Mouse (Mus musculus) myocyte (in vitro differentiated cells): ENCODE measurements at regions not wholly inside any gene's neighbourhood (a gene's known extent, or its start where the extent isn't known, plus 50 kb on each side); places are given as distances from the start of the nearest gene placed in this dataset.

Source experiments
- H3K27me3 ChIP-seq: one replicate; pipeline ENCODE4 v1.6.1; 2011; ENCODE audit not compliant: control insufficient read depth, insufficient read depth, insufficient read length
- H3K36me3 ChIP-seq: one replicate; pipeline ENCODE4 v1.6.1; 2011; ENCODE audit not compliant: control insufficient read depth, insufficient read depth
- H3K4me2 ChIP-seq: one replicate; pipeline ENCODE4 v1.6.1; 2011; ENCODE audit warnings: low read depth, control low read depth
- H3K4me3 ChIP-seq: one replicate; pipeline ENCODE4 v1.5.1; 2011; ENCODE audit warnings: mild to moderate bottlenecking, control low read depth, moderate library complexity
- H3K79me2 ChIP-seq: one replicate; pipeline ENCODE4 v1.6.1; 2011; ENCODE audit not compliant: control insufficient read depth, insufficient read depth
- H3ac ChIP-seq: one replicate; pipeline ENCODE4 v1.6.1; 2011; ENCODE audit not compliant: control insufficient read depth, insufficient read length
- CEBPB ChIP-seq: IDR thresholded peaks from 2 replicates; pipeline ENCODE4 v1.6.1; 2011; ENCODE audit warnings: mild to moderate bottlenecking, moderate library complexity; ENCODE audit not compliant: poor library complexity, insufficient read depth, severe bottlenecking
- E2F4 ChIP-seq: IDR thresholded peaks from one replicate; pipeline ENCODE4 v1.6.1; 2011; ENCODE audit warnings: mild to moderate bottlenecking, control low read depth, moderate library complexity; ENCODE audit not compliant: insufficient read depth
- MAX ChIP-seq: IDR thresholded peaks from one replicate; pipeline ENCODE4 v1.6.1; 2011; ENCODE audit warnings: low read depth, mild to moderate bottlenecking, control low read depth
- MYOD1 ChIP-seq, 3 experiments: IDR thresholded peaks; one replicate each; pipeline ENCODE4 v1.6.1; 2011; ENCODE audit warnings: control low read depth in 2 of 3, low read depth in 2 of 3, mild to moderate bottlenecking in 2 of 3, moderate library complexity in 1 of 3; ENCODE audit not compliant: insufficient read length in 2 of 3, control insufficient read depth in 1 of 3
- MYOG ChIP-seq, 3 experiments: IDR thresholded peaks; one replicate each; pipeline ENCODE4 v1.6.1; 2011; ENCODE audit warnings: control low read depth in 2 of 3, low read depth in 2 of 3, mild to moderate bottlenecking in 2 of 3; ENCODE audit not compliant: insufficient read length in 2 of 3, control insufficient read depth in 1 of 3, insufficient read depth in 1 of 3
- POLR2A ChIP-seq: IDR thresholded peaks from one replicate; pipeline ENCODE4 v1.6.1; 2011; ENCODE audit warnings: low read depth, mild to moderate bottlenecking, control low read depth, moderate library complexity; ENCODE audit not compliant: insufficient read length
- POLR2AphosphoS2 ChIP-seq: IDR thresholded peaks from one replicate; pipeline ENCODE4 v1.6.1; 2011; ENCODE audit warnings: low read depth, control low read depth; ENCODE audit not compliant: insufficient read length
- REST ChIP-seq: IDR thresholded peaks from one replicate; pipeline ENCODE4 v1.6.1; 2011; ENCODE audit warnings: mild to moderate bottlenecking, control low read depth, moderate library complexity; ENCODE audit not compliant: insufficient read depth, insufficient read length
- SRF ChIP-seq: IDR thresholded peaks from one replicate; pipeline ENCODE4 v1.6.1; 2011; ENCODE audit warnings: low read depth; ENCODE audit not compliant: control insufficient read depth, insufficient read length
- TCF12 ChIP-seq: IDR thresholded peaks from one replicate; pipeline ENCODE4 v1.6.1; 2011; ENCODE audit warnings: mild to moderate bottlenecking, control low read depth; ENCODE audit not compliant: poor library complexity, insufficient read depth, severe bottlenecking
- TCF3 ChIP-seq: IDR thresholded peaks from one replicate; pipeline ENCODE4 v1.6.1; 2011; ENCODE audit warnings: low read depth, control low read depth; ENCODE audit not compliant: insufficient read length
- USF1 ChIP-seq: IDR thresholded peaks from one replicate; pipeline ENCODE4 v1.6.1; 2011; ENCODE audit warnings: low read depth, mild to moderate bottlenecking, control low read depth, moderate library complexity

GRCm38 (mm10) chr17:47182118-47182517 lies 171.8 kb upstream of the Ubr2 start:
- Histone ChIP-seq H3K4me2 (no peak overlapping the region), H3K27me3 (no peaks in the 10 kb centered on the region), H3K79me2 (peaks cover 12% of the 10 kb centered on the region), H3K4me3 (no peak overlapping the region), H3ac (no peak overlapping the region), H3K36me3 (no peaks in the 10 kb centered on the region)
- TF ChIP-seq POLR2A (no peak), E2F4 (no peak), TCF3 (no peak), MYOD1 (IDR thresholded peaks at IDR 0.05; ENCODE audit: control insufficient read depth in 1 of 3, insufficient read length in 2 of 3, low read depth in 2 of 3) (no peak), USF1 (no peak), TCF12 (no peak), MYOG (IDR thresholded peaks at IDR 0.05; ENCODE audit: control insufficient read depth in 1 of 3, insufficient read depth in 1 of 3, insufficient read length in 2 of 3, low read depth in 2 of 3) (no peak), SRF (no peak), MAX (no peak), REST (no peak), CEBPB (no peak), POLR2AphosphoS2 (no peak)

GRCm38 (mm10) chr17:47179410-47179809 lies 169.1 kb upstream of the Ubr2 start:
- Histone ChIP-seq H3K4me2 (no peak overlapping the region), H3K79me2 (peaks cover 25% of the 10 kb centered on the region), H3K4me3 (no peak overlapping the region), H3K27me3 (no peaks in the 10 kb centered on the region), H3K36me3 (no peaks in the 10 kb centered on the region), H3ac (no peak overlapping the region)
- TF ChIP-seq USF1 (peak; percentile 66), SRF (no peak), TCF12 (no peak), REST (no peak), MYOD1 (IDR thresholded peaks at IDR 0.05; ENCODE audit: control insufficient read depth in 1 of 3, insufficient read length in 2 of 3, low read depth in 2 of 3) (no peak), MYOG (IDR thresholded peaks at IDR 0.05; ENCODE audit: control insufficient read depth in 1 of 3, insufficient read depth in 1 of 3, insufficient read length in 2 of 3, low read depth in 2 of 3) (no peak)

- no peaks in the 10 kb centered on the region for H3K27me3 ChIP-seq
- H3K36me3 ChIP-seq = no peaks in the 10 kb centered on the region
- no peak overlapping the region for H3K4me2 ChIP-seq
- H3K4me3 ChIP-seq = no peak overlapping the region
- H3ac ChIP-seq = no peak overlapping the region
- TF ChIP-seq MYOD1 (IDR thresholded peaks at IDR 0.05; ENCODE audit: control insufficient read depth in 1 of 3, insufficient read length in 2 of 3, low read depth in 2 of 3) (no peak), USF1 (no peak), TCF12 (no peak)
- peaks cover 25% of the 10 kb centered on the region for H3K79me2 ChIP-seq
Observed at GRCm38 (mm10) chr17:47178705-47179104, 168.3 kb upstream of the Ubr2 start.

GRCm38 (mm10) chr17:47177671-47178246 lies 167.4 kb upstream of the Ubr2 start:
- Histone ChIP-seq H3K79me2 (peaks cover 25% of the 10 kb centered on the region), H3K4me3 (no peak overlapping the region)
- TF ChIP-seq MAX (no peak), CEBPB (no peak), TCF12 (no peak), E2F4 (no peak), SRF (no peak), USF1 (no peak), POLR2A (no peak)

GRCm38 (mm10) chr17:47176328-47176727 lies 166.0 kb upstream of the Ubr2 start:
- Histone ChIP-seq H3ac (no peak overlapping the region), H3K4me2 (no peak overlapping the region), H3K4me3 (no peak overlapping the region), H3K36me3 (no peaks in the 10 kb centered on the region), H3K79me2 (peaks cover 25% of the 10 kb centered on the region), H3K27me3 (no peaks in the 10 kb centered on the region)
- TF ChIP-seq POLR2AphosphoS2 (no peak), MYOD1 (IDR thresholded peaks at IDR 0.05; ENCODE audit: control insufficient read depth in 1 of 3, insufficient read length in 2 of 3, low read depth in 2 of 3) (no peak), MYOG (IDR thresholded peaks at IDR 0.05; ENCODE audit: control insufficient read depth in 1 of 3, insufficient read depth in 1 of 3, insufficient read length in 2 of 3, low read depth in 2 of 3) (no peak), TCF12 (no peak), REST (no peak), SRF (no peak), CEBPB (no peak), MAX (no peak), USF1 (no peak), POLR2A (no peak), E2F4 (no peak), TCF3 (no peak)

More at GRCm38 (mm10) chr17:47177671-47178246, 167.4 kb upstream of the Ubr2 start:
- no peak overlapping the region for H3ac ChIP-seq
- H3K27me3 ChIP-seq = no peaks in the 10 kb centered on the region
- no peak overlapping the region for H3K4me2 ChIP-seq
- H3K36me3 ChIP-seq = no peaks in the 10 kb centered on the region
